Mouse (Mus musculus): ENCODE measurements around the gene Pik3c2g.

Pik3c2g gene

GRCm38 (mm10) chr6:139841272-139841671 lies 254.3 kb downstream of the Pik3c2g start:
- no peak for DNase-seq (ENCODE audit: low read depth, low spot score)

DNA sequence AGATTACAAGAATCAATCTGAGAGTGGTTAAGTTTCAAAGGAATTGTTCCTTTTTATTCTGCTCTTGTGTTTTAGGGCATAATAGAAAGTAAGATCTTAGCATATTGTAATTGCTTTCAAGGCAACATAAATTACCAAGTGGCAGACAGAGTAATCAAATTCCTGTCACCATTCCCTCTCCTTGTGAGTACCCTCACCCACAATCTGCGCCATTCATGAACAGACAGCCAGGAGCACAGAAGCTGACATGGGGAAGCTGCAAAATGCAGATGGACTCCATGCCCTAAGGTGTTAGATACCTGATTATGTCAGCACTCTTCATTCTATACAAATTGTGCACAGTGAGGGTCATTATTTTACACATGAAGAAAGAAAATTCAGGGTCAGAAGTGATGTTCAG lies 255.6 kb downstream of the Pik3c2g start:
- DNase-seq (ENCODE audit: low read depth, low spot score), result no peak

DNA sequence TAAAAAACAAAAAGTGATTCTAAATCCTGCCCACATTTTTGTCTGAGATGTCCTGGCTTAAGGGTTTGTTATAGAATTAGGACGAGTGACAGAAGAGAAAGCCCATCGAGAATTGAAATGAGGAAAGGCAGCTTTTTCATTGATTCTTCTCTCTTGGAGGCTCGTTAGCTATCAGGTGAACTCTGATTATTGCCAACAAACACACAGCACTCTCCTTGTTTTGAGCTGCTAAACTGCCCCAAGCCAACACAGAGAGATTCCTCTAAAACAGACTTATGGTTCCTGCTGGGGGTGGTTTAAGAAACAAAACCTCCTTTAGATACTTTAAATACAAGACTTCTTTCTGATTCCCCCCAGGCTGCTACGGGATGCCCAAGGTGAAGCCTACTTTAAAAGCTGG lies 256.5 kb downstream of the Pik3c2g start:
- DNase-seq (ENCODE audit: low read depth, low spot score), result no peak

- no peak for DNase-seq (ENCODE audit: low read depth, low spot score)
Measured at GRCm38 (mm10) chr6:139846889-139847544, 260.0 kb downstream of the Pik3c2g start.

- no peak for DNase-seq (ENCODE audit: low read depth, low spot score)
Measured at GRCm38 (mm10) chr6:139849931-139850330, 262.9 kb downstream of the Pik3c2g start.

DNA sequence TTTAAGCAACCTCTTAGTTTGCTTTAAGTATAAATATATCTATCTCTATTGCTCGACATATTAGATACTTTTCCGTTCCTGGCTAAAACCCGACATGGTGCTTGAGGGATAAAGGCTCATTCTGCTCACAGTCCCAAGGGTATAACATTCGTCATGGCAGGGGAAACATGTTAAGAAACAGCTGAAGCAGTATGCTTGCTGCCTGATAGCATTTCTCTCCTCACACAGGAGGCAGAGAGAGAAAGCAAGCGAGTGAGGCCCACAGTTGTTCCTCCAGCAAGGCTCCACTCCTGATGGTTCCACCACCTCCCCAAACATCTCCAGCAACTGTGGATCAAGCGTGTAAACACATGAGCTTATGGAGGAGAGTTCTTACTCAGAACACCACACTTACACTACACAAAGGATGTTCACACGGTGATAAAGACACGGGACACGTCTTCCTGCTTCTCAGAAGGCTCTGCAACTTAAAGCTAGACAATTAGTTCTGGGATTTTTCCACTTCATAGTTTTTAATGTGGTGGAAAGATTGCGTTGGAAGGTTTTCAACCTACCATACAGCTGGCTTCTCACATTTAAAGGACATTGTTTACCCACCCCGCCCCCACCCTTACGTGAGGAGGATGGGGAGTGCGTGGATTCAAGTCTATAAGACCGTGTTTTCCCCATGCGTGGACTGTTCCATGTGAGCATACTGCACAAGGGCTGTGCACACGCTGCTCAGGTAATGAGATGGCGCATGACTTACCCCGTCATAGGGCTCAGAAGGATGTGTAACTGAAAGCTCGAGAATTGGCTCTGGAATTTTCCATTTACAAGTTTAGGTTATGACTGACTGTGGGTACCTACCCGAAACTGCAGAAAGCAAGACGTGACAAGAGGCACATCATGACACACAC lies 264.9 kb downstream of the Pik3c2g start:
- no peak for DNase-seq (ENCODE audit: low read depth, low spot score)

- no peak for DNase-seq (ENCODE audit: low read depth, low spot score)
Measured at GRCm38 (mm10) chr6:139852836-139853235, 265.8 kb downstream of the Pik3c2g start.

GRCm38 (mm10) chr6:139860141-139860540 lies 273.1 kb downstream of the Pik3c2g start:
- no peak for DNase-seq (ENCODE audit: low read depth, low spot score)

- no peak for DNase-seq (ENCODE audit: low read depth, low spot score)
Measured at GRCm38 (mm10) chr6:139861534-139861933, 274.5 kb downstream of the Pik3c2g start.

- no peak for DNase-seq (ENCODE audit: low read depth, low spot score)
Measured at GRCm38 (mm10) chr6:139865059-139865673, 278.1 kb downstream of the Pik3c2g start.

GRCm38 (mm10) chr6:139874418-139875176 lies 287.6 kb downstream of the Pik3c2g start:
- DNase-seq (ENCODE audit: low read depth, low spot score), result no peak

DNA sequence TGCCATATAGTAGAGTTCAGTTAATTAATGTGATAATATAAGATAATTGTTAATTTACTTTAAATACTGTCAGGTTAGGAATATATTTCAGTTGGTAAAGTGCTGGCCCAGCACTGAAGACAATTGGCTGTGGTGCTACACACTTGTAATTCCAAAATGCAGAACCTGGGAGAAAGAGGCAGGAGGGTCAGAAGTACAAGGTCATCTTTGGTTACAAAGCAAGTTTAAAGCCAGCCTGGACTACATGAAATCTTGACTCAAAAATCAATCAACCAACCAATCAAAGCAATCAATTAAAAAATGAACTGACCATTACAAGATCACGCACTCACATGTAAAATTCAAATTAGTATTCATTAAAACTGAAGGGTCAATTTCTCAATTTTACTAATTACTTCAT lies 289.7 kb downstream of the Pik3c2g start:
- no peak for DNase-seq (ENCODE audit: low read depth, low spot score)

DNA sequence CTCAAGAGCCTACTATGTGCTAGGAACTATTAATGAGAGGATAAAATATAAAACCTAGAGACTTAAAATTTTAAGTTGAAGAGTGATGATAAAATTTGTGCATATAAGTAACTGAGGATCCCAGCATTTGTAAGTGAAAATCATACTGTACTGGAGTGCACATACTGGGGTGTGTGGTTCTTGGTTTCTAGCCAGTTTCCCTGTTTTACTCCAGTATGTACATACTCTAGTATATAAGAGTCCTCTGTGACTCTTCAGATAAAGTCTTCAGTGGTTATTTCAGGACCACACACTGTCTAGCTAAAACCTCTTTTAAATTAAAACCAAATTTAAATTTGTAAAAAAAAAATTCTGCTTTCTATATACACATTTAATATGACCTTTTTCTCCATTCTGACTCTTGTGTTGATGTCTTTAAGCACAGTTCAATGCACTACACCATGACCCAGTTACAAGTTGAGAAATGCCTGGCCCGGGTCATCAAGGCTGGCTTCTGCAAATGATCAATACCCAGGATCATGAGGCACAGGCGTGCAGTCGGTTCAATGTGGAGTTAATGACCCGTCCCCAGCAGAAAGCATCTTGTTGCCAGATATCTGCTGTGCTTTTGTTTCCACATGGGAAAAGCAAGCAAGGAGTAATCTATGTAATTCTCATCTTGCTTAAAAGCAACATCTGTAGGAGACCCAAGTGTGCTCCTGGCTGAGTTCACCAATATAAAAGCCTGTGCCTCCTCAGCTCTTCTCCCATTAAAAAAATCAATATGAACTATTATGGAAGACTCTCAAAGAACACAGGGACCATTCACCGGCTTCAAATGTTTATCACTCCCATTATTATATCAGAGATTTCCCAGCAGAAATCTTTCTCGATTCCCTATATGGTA lies 290.7 kb downstream of the Pik3c2g start:
- no peak for DNase-seq (ENCODE audit: low read depth, low spot score)

GRCm38 (mm10) chr6:139878362-139878696 lies 291.3 kb downstream of the Pik3c2g start:
- DNase-seq (ENCODE audit: low read depth, low spot score), result no peak

DNA sequence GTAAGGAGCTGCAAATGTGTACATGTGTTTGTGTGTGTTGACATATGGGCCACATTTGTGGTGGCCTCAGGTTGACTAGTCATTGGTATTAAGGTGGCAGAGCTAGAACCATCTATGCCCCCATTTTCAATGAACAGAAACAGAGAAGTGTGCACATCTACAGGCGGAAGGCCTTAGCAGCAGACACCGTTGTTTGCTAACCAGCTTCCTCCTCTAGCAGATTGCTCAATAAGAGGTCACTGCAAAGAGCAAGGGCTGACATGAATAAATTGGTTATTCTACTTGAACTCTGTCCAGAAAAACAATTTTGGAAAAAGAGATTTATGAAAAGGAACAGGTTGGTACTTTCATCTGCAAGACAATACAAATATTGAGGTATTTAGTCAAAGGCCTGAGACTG lies 295.1 kb downstream of the Pik3c2g start:
- DNase-seq (ENCODE audit: low read depth, low spot score), result no peak

GRCm38 (mm10) chr6:139887175-139887574 lies 300.2 kb downstream of the Pik3c2g start:
- no peak for DNase-seq (ENCODE audit: low read depth, low spot score)

DNA sequence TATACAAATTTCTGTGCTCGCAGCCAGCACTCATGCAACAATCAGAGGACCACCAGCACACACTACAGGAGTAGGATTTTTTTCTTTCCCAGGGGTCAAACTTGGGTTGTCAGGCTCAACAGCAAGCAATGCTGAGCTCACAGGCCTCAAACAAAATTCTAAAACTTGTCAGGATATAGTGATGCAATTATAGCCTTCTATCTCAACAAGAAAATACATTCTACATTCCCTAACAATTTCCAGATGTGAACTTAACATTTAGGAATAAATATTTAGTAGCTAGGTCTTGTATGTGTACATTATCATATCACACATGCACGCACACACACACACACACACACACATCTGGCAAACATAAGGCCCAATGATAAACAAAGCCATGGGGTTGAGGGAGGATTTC lies 308.6 kb downstream of the Pik3c2g start:
- no peak for DNase-seq (ENCODE audit: low read depth, low spot score)

DNA sequence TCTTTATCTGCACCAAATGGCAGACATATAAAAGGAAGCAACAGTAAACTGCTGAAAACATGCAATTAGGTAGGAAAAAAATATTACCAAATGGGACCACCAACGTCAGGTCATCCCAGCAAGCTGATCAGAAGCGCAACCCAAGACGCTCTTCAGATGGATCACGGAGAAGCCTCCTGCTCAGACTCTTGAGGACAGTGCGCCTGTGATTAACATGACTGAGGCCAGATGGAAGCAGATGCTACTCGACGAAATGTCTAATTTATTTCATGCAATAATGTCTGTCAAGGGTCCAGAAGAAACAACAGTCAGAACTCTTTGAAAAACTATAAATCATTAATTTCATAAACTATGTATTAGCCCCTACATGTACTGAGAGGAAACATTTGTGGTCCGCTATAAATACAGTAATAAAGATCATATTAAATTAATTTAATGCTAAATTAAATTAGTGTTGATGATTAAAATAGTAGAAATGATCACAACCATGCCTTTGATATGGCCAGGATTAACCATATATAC lies 312.7 kb downstream of the Pik3c2g start:
- DNase-seq (ENCODE audit: low read depth, low spot score), result no peak

DNA sequence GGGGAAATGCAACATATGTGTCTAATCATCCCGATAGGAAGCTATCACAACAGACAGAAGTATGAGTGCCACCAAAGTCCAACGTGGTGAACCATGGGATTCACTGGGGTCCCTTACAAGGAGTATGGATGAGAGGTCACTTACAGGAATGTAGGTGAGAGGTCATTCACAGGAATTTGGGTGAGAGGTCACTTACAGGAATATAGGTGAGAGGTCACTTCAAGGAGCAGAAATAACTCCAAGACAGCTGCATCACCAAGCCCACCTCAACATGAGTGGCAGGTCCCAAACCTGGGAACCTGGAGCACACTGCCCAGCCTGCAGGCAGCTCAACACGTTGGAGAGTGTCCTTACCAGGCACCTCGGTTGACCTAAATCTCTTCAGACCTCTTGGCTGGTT lies 314.8 kb downstream of the Pik3c2g start:
- DNase-seq (ENCODE audit: low read depth, low spot score), result no peak

- no peak for DNase-seq (ENCODE audit: low read depth, low spot score)
Measured at GRCm38 (mm10) chr6:139907138-139907537, 320.1 kb downstream of the Pik3c2g start.
